Mouse (Mus musculus): ENCODE measurements at regions not wholly inside any gene's neighbourhood (a gene's known extent, or its start where the extent isn't known, plus 50 kb on each side); places are given as distances from the start of the nearest gene placed in this dataset.

GRCm38 (mm10) chr16:77788781-77789150 lies 186.9 kb upstream of the Gm11146 start:
- H3K4me1 ChIP-seq (ENCODE audit: control insufficient read depth in 1 of 2, insufficient read depth in 2 of 2, low read length in 2 of 2): no peaks in the 10 kb centered on the region
- no peak overlapping the region for H3K9ac ChIP-seq (ENCODE audit: control insufficient read depth, low read depth, low read length, poor library complexity, severe bottlenecking)
- H3K27me3 ChIP-seq (ENCODE audit: control insufficient read depth in 1 of 2, insufficient read depth in 2 of 2, low read length in 2 of 2): no peaks in the 10 kb centered on the region
- DNase-seq (ENCODE audit: low read depth, low spot score): no peak
- TF ChIP-seq POLR2AphosphoS5 (IDR thresholded peaks at IDR 0.05; ENCODE audit: borderline replicate concordance, low read depth, low read length) (no peak), ETS1 (IDR thresholded peaks at IDR 0.05; ENCODE audit: low read depth, low read length) (no peak), KAT2A (conservative IDR thresholded peaks at IDR 0.05; ENCODE audit: low read depth, low read length) (no peak), SIN3A (IDR thresholded peaks at IDR 0.05; ENCODE audit: low read length) (no peak), TCF12 (IDR thresholded peaks at IDR 0.05; ENCODE audit: low read depth, low read length) (no peak), ZC3H11A (IDR thresholded peaks at IDR 0.05; ENCODE audit: low read depth, low read length) (no peak), GATA1 (IDR thresholded peaks at IDR 0.05; ENCODE audit: low read depth, low read length) (no peak)
- H3K9me3 ChIP-seq (replicated peaks; ENCODE audit: insufficient read depth, low read length): no peaks in the 10 kb centered on the region
- no peak overlapping the region for H3K27ac ChIP-seq (ENCODE audit: control insufficient read depth, low read depth, low read length)
- no peak overlapping the region for H3K4me3 ChIP-seq (ENCODE audit: control insufficient read depth in 1 of 2, insufficient read depth in 1 of 2, low read depth in 2 of 2, low read length in 2 of 2)
- H3K79me2 ChIP-seq (ENCODE audit: control insufficient read depth, insufficient read depth, low read length, poor library complexity): no peaks in the 10 kb centered on the region
- H3K36me3 ChIP-seq (ENCODE audit: control insufficient read depth in 1 of 2, insufficient read depth in 2 of 2, low read length in 2 of 2): no peaks in the 10 kb centered on the region

- Histone ChIP-seq H3K4me1 (ENCODE audit: control insufficient read depth in 1 of 2, insufficient read depth in 2 of 2, low read length in 2 of 2) (no peaks in the 10 kb centered on the region), H3K27me3 (ENCODE audit: control insufficient read depth in 1 of 2, insufficient read depth in 2 of 2, low read length in 2 of 2) (no peaks in the 10 kb centered on the region), H3K4me3 (ENCODE audit: control insufficient read depth in 1 of 2, insufficient read depth in 1 of 2, low read depth in 2 of 2, low read length in 2 of 2) (no peak overlapping the region), H3K36me3 (ENCODE audit: control insufficient read depth in 1 of 2, insufficient read depth in 2 of 2, low read length in 2 of 2) (no peaks in the 10 kb centered on the region), H3K27ac (ENCODE audit: control insufficient read depth, low read depth, low read length) (no peak overlapping the region), H3K79me2 (ENCODE audit: control insufficient read depth, insufficient read depth, low read length, poor library complexity) (no peaks in the 10 kb centered on the region), H3K9me3 (replicated peaks; ENCODE audit: insufficient read depth, low read length) (no peaks in the 10 kb centered on the region), H3K9ac (ENCODE audit: control insufficient read depth, low read depth, low read length, poor library complexity, severe bottlenecking) (no peak overlapping the region)
- TF ChIP-seq CHD1 (IDR thresholded peaks at IDR 0.05; ENCODE audit: low read depth, low read length) (no peak), ZMIZ1 (IDR thresholded peaks at IDR 0.05; ENCODE audit: low read depth, low read length) (no peak), JUND (IDR thresholded peaks at IDR 0.05; ENCODE audit: low read depth, low read length) (no peak), KAT2A (conservative IDR thresholded peaks at IDR 0.05; ENCODE audit: low read depth, low read length) (no peak), ZKSCAN1 (IDR thresholded peaks at IDR 0.05; ENCODE audit: low read depth, low read length) (no peak), TBP (IDR thresholded peaks at IDR 0.05; ENCODE audit: low read depth, low read length) (no peak), ELF1 (IDR thresholded peaks at IDR 0.05; ENCODE audit: low read depth, low read length) (no peak), MEF2A (IDR thresholded peaks at IDR 0.05; ENCODE audit: extremely low read depth, insufficient replicate concordance, low read depth, low read length, poor library complexity, severe bottlenecking) (no peak)
- no peak for DNase-seq (ENCODE audit: low read depth, low spot score)
Measured at GRCm38 (mm10) chr16:77788041-77788780, 186.3 kb upstream of the Gm11146 start.

GRCm38 (mm10) chr16:77787025-77787424 lies 185.1 kb upstream of the Gm11146 start:
- Histone ChIP-seq H3K36me3 (ENCODE audit: control insufficient read depth in 1 of 2, insufficient read depth in 2 of 2, low read length in 2 of 2) (no peaks in the 10 kb centered on the region), H3K27me3 (ENCODE audit: control insufficient read depth in 1 of 2, insufficient read depth in 2 of 2, low read length in 2 of 2) (no peaks in the 10 kb centered on the region), H3K79me2 (ENCODE audit: control insufficient read depth, insufficient read depth, low read length, poor library complexity) (no peaks in the 10 kb centered on the region), H3K4me1 (ENCODE audit: control insufficient read depth in 1 of 2, insufficient read depth in 2 of 2, low read length in 2 of 2) (no peaks in the 10 kb centered on the region), H3K9ac (ENCODE audit: control insufficient read depth, low read depth, low read length, poor library complexity, severe bottlenecking) (no peak overlapping the region), H3K27ac (ENCODE audit: control insufficient read depth, low read depth, low read length) (no peak overlapping the region), H3K4me3 (ENCODE audit: control insufficient read depth in 1 of 2, insufficient read depth in 1 of 2, low read depth in 2 of 2, low read length in 2 of 2) (no peak overlapping the region), H3K9me3 (replicated peaks; ENCODE audit: insufficient read depth, low read length) (no peaks in the 10 kb centered on the region)
- TF ChIP-seq GATA1 (IDR thresholded peaks at IDR 0.05; ENCODE audit: low read depth, low read length) (no peak), ZMIZ1 (IDR thresholded peaks at IDR 0.05; ENCODE audit: low read depth, low read length) (no peak), RAD21 (IDR thresholded peaks at IDR 0.05; ENCODE audit: low read depth, low read length) (no peak), SMC3 (IDR thresholded peaks at IDR 0.05; ENCODE audit: low read depth, low read length) (no peak), POLR2AphosphoS5 (IDR thresholded peaks at IDR 0.05; ENCODE audit: borderline replicate concordance, low read depth, low read length) (no peak), CTCF (IDR thresholded peaks at IDR 0.05 in 2 of 3, conservative IDR thresholded peaks at IDR 0.05 in 1 of 3; ENCODE audit: control insufficient read depth in 1 of 3, insufficient read depth in 1 of 3, low read depth in 2 of 3, low read length in 3 of 3, poor library complexity in 1 of 3, severe bottlenecking in 1 of 3) (no peak), UBTF (IDR thresholded peaks at IDR 0.05; ENCODE audit: borderline replicate concordance, insufficient read depth, low read depth, low read length) (no peak)
- DNase-seq (ENCODE audit: low read depth, low spot score): no peak
